Mouse (Mus musculus): ENCODE measurements around the gene Cend1.
A peak's percentile ranks its signal among the peaks of the same experiment; 100 is the strongest.
"Not testable (repeated sequence)": the region's sequence is repeated elsewhere in the genome, so short reads cannot be mapped to it uniquely, and the experiment has no call there.

Cend1 gene

DNA sequence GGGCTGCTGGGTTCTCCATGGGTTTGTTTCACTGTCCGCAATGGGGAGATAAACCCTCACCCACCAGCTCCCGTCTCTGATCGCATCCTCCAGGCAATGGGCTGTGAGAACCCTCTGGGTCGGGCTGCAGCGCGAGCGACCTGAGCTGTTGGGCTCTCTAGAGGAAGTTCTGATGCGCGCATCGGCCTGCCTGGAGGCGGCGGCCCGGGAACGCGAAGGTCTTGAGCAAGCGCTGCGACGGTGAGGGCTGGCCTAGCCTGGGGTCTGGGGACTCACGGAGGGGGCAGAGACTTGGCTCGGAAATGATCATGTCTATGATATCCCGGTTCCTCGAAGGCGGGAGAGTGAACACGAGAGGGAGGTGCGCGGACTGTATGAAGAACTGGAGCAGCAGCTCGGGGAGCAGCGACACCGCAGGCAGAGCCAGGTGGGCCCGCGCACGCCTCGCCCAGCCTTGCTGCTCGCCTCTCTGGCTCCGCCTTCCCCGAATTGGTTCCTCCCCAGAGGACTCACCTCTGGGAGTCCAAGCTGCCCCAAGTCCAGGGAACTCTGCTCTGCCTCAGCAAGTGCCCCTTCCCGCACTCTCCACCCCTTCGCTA is 35.4 kb upstream of the Cend1 start:
- no peak for DNase-seq (ENCODE audit: low spot score)

GRCm38 (mm10) chr7:141463824-141464602 is 34.7 kb upstream of the Cend1 start:
- DNase-seq (ENCODE audit: low spot score), result no peak

GRCm38 (mm10) chr7:141462333-141462821 is 33.1 kb upstream of the Cend1 start:
- no peak for DNase-seq (ENCODE audit: low spot score)

DNA sequence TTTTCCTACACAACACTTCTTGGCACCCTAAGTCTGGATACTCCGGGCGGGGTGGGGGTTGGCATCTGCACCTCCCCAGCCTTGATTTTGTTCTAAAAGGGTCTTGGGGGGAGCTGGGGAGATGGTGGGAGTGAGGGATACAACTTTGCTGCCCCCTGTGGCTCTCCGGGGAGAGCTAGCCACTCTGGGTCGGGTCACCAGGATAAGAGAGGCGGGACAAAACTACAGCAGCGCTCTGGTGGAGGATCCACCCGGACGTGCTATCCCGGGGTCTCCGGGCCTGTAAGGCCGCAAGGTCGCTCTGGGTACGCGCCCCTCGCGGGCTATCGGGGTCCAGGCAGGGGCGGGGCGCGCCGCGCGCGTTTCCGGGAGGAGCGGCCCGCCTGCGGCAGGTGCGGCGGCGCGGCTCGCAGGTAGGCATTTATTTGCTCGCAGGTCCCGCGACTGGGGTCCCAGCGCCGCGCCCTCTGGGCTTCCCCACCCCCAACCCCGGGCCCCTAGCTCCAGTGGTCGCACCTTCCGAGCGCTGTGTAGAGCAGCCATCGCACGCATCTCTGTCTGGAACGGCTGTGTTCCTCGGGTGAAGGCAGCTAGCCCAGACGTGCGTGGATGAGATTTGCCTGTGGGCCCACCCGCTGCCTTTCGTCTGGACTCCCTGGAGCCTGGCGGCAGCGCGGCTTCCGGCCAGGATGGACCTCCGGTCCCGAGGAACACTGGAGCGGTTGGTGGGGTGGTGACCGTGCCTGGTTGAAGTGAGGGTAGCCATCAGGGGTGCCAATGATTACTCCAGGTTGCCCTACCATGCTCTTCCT is 32.4 kb upstream of the Cend1 start:
- no peak for DNase-seq (ENCODE audit: low spot score)

DNA sequence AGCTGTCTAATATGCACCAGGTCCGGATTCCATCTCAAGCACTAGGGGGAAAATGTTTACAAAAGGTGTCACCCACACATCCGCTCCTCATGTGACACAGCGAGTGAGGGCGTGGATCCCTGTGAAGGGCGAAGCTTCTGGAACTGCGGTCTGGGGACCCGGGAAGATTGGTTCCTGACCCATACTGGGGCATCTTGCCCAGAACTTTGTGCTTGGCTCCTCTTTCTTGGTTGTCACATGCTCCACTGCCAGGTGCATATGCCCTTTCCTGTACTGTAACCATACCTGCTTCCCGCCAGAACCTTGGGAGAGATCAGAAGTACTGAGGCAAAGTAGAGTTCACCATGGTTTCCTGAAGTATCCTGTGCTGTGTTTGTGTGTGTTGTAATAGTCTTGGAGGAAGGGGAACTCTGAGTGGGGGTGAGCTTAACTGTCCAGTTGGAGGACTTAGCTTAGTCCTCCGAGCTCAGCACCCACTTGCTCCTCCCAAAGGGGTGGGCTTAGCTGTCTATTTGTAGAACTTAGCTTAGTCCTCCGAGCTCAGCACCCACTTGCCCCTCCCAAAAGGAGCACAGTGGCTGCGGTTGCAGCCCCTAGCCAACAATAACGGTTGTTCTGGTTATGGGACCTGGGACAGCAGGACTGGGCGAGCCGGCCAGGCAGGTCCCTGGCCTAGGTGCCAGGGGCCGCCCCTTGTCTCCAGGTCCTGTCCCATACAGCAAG is 31.3 kb upstream of the Cend1 start, which contains the start of gene Cracr2b:
Gene Cracr2b (plus strand): TSS at position 704 of the 723 bp plus-strand sequence.
- DNase-seq (ENCODE audit: low spot score), result no peak

DNA sequence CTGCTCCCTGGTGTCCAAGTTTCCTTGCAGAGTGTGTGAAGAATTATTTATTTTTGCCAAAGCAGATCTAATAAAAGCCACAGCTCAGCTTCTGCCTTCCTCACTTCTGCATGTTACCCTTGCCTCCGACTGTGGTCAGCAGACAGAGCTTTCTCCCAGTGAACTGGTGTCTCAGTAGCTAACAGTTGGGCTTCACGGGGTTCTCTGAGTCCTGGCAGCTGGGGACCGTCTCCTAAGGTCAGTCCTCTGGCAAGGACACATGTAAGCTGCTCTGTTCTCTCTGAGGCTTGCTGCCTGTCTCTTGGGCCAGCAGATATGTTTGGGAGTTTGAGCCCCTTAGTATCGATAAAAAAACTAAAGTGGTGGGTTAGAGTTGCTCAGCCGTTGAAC is 30.7 kb upstream of the Cend1 start:
- no peak for DNase-seq (ENCODE audit: low spot score)

DNA sequence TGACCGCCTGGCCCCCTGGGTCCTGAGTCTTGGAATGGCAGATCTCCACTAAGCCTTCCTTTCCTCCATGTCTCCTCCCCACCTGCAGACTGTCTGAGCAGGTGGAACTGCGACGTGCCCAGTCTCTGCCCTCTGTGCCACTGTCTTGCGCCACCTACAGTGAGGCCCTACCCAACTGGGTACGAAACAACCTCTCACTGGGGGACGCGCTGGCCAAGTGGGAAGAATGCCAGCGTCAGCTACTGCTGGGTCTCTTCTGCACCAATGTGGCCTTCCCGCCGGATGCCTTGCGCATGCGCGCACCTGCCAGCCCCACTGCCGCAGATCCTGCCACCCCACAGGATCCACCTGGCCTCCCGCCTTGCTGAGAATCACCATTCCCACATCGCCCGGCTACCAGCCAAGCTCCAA is 30.0 kb upstream of the Cend1 start:
- no peak for DNase-seq (ENCODE audit: low spot score)

DNA sequence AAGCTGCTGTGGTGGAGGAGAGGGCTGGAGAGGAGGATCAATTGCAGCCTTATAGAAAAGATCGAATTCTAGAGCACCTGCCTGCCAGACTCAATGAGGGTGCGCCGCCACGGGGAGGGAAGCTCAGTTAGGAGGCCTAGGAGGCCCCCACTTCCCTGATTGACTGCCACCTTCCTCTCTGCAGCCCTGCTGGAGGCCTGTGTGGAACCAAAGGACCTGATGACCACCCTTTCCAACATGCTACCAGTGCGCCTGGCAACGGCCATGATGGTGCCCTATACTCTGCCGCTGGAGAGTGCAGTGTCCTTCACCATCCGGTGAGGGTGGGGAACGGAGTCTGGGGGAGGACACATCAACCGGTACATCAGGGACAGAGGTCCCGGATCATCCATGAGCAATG is 29.4 kb upstream of the Cend1 start:
- no peak for DNase-seq (ENCODE audit: low spot score)

- DNase-seq (ENCODE audit: low spot score), result no peak
Measured at GRCm38 (mm10) chr7:141457986-141458660, 28.8 kb upstream of the Cend1 start.

GRCm38 (mm10) chr7:141457236-141457635 is 27.9 kb upstream of the Cend1 start:
- no peak for DNase-seq (ENCODE audit: low spot score)

- no peak for DNase-seq (ENCODE audit: low spot score)
Measured at GRCm38 (mm10) chr7:141456739-141457138, 27.4 kb upstream of the Cend1 start.

DNA sequence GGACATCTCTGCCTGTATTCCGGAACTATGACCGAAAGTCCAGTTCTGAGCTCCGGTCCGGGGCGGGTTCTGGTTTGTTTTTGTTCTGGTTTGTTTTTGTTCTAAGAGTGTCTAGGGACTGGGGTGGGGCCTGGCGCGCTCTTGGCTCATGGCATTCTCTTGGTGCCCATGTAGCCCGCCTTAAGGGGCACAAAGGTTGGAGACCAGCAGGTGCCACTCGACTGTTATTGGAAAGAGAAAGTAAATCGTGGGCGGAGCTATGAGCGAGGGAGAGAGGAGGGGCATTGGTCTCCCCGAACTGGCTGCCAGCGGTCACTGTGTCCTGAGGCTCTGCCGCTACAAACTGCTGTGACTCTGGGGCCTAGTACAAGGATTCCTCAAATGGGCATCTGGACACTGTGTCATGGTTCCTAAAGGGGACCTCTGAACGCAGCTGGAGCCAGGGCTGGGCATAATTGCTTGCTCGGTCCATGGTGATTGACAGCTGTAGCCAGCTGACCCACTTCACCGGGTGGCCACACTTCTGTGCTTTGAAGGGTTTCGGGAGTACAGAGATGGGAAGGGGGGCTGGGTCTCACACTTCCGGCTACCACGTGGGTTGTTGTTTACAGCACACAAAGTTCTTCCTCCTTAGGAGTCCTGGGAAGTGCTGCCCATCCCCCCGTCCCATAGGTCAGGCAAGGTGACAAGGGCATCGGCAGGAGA is 26.5 kb upstream of the Cend1 start:
- DNase-seq (ENCODE audit: low spot score), result no peak

DNA sequence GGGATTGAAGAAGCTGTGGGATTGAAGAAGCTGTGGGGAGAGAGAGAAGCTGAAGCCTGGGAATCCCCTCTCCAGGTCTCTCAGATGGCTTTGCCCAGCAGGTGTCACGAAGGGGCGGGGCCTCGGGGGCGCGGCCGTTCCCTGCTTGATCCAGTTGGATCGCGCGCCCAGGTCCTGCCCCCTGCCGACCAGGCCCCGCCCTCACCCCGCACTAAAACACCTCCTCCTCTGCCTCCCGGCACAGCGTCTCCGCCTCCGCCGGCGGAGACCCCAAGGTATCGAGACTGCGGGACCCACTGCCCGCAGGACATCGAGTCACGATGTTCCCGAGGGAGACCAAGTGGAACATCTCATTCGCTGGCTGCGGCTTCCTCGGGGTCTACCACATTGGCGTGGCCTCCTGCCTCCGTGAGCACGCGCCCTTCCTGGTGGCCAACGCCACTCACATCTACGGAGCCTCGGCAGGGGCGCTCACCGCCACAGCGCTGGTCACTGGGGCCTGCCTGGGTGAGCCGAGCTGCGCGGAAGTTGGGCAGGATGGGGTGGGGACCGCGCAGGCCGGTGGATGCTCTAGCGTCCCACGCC is 25.8 kb upstream of the Cend1 start, which contains the start of gene Pnpla2:
Gene Pnpla2 (plus strand): TSS at position 232 of the 585 bp plus-strand sequence.
- DNase-seq (ENCODE audit: low spot score), result peak; percentile 90

- DNase-seq (ENCODE audit: low spot score), result no peak
Measured at GRCm38 (mm10) chr7:141453636-141454035, 24.3 kb upstream of the Cend1 start.

DNA sequence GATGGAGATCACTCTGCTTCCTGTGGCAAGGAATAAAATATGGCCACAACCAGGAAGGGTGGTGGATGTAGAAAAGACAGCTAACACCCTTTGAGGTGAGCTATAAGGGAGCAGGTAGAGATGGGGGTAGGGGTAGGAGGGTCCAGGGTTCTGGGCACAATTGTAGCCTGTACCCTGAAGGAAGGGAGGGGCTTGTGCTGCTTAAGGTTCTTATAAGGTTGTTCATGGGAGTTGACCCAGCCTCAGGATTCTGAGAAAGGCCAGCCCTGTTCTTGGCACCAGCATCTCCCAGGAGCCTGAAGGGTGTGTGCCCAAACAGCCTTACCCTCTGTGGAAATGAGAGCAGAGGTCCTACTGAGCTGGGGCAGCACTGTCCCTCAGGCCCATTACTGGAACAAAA is 22.6 kb upstream of the Cend1 start:
- DNase-seq (ENCODE audit: low spot score), result no peak

- peak; percentile 90 for DNase-seq (ENCODE audit: low spot score)
Measured at GRCm38 (mm10) chr7:141447110-141447991, 18.1 kb upstream of the Cend1 start, which contains the start of gene Rplp2. Gene Rplp2 (plus strand): TSS chr7:141447370.

- DNase-seq (ENCODE audit: low spot score), result not testable (repeated sequence)
Measured at GRCm38 (mm10) chr7:141446374-141446773, 17.1 kb upstream of the Cend1 start.

GRCm38 (mm10) chr7:141443828-141444237 is 14.5 kb upstream of the Cend1 start, which contains the start of gene Pidd1:
Gene Pidd1 (minus strand): TSS chr7:141444025.
- DNase-seq (ENCODE audit: low spot score), result peak; percentile 80

All from c-Kit-positive CD71-positive TER-119-positive erythroid progenitor cells, embryonic 14.5 days (primary cell).